Mouse (Mus musculus) lung, embryonic 14.5 days (tissue): ENCODE results near the gene Aknad1. TPM values are rescaled to one million over a fixed set of nuclear protein-coding genes. Genes with fewer than 3 reads are reported as not detected.
A peak's percentile ranks its signal among the peaks of the same experiment; 100 is the strongest.

Experiments used
- ATAC-seq: fragments of 200-750 bp; cut with Nextera tagmentation; 2 replicates; pipeline ENCODE4 v1.8.0; 2017; ENCODE audit warnings: mild to moderate bottlenecking, moderate TSS enrichment, moderate library complexity; ENCODE audit not compliant: insufficient read depth
- DNase-seq: peaks from one replicate; pipeline ENCODE4 v3.0.0-alpha.2; 2015
- H3K27ac ChIP-seq: fragments of 300-500 bp; sonication (generic); 2 replicates; pipeline ENCODE4 v1.5.1; 2014; ENCODE audit warnings: low read depth, mild to moderate bottlenecking, moderate library complexity
- H3K27me3 ChIP-seq: fragments of 300-500 bp; sonication (generic); 2 replicates; pipeline ENCODE4 v1.6.1; 2014; ENCODE audit warnings: low read length, control low read depth; ENCODE audit not compliant: insufficient read depth
- H3K36me3 ChIP-seq: fragments of 300-500 bp; sonication (generic); 2 replicates; pipeline ENCODE4 v1.6.1; 2014; ENCODE audit warnings: control low read depth; ENCODE audit not compliant: insufficient read depth
- H3K4me1 ChIP-seq: fragments of 300-500 bp; sonication (generic); 2 replicates; pipeline ENCODE4 v1.6.1; 2014; ENCODE audit warnings: antibody characterized with exemption, control low read depth; ENCODE audit not compliant: insufficient read depth
- H3K4me2 ChIP-seq: fragments of 300-500 bp; sonication (generic); 2 replicates; pipeline ENCODE4 v1.6.1; 2014; ENCODE audit warnings: mild to moderate bottlenecking
- H3K4me3 ChIP-seq: fragments of 300-500 bp; sonication (generic); 2 replicates; pipeline ENCODE4 v1.5.1; 2014; ENCODE audit warnings: low read depth, low read length
- H3K9ac ChIP-seq: fragments of 300-500 bp; sonication (generic); 2 replicates; pipeline ENCODE4 v1.6.1; 2014
- H3K9me3 ChIP-seq: fragments of 300-500 bp; sonication (generic); 2 replicates; pipeline ENCODE4 v1.6.1; 2016; ENCODE audit warnings: low read depth, low read length, control low read depth
- CTCF ChIP-seq: IDR thresholded peaks from 2 replicates; pipeline ENCODE4 v1.5.1; 2016; ENCODE audit warnings: antibody characterized with exemption, low read depth
- WGBS: fragments of 180-500 bp; shearing (Covaris S2); extraction: QIAGEN DNeasy Blood & Tissue Kit; methylation state at CpG from one replicate; pipeline ENCODE4 v1.1.7; 2014; 5-methylcytosine and 5-hydroxymethylcytosine counted together
- polyA plus RNA-seq: library from polyadenylated mRNA; unstranded; fragments of >200 nt; fragmentation: Nextera tagmentation; extraction: Ambion mirVana; gene quantifications from 2 replicates; pipeline ENCODE4 v1.2.1, GENCODE M21; 2014

Aknad1 gene
- polyA plus RNA-seq, 1 experiment from 2014 or later, result 0.11 TPM

- Histone ChIP-seq H3K4me2 (no peak overlapping the region), H3K4me3 (no peak overlapping the region), H3K9ac (no peak overlapping the region), H3K4me1 (peaks cover 21% of the 10 kb centered on the region; the same call in 1 of the 2 replicates), H3K9me3 (no peaks in the 10 kb centered on the region), H3K27me3 (no peaks in the 10 kb centered on the region), H3K36me3 (no peaks in the 10 kb centered on the region), H3K27ac (no peak overlapping the region)
- no peak for ATAC-seq
- no peak for DNase-seq
- WGBS, result 45% methylated on average over 6 of the region's 6 CpGs
- no peak for TF ChIP-seq CTCF
Observed at GRCm38 (mm10) chr3:108769547-108769946, 30.1 kb downstream of the Aknad1 start.

GRCm38 (mm10) chr3:108770725-108771368, 31.4 kb downstream of the Aknad1 start:
- peak; percentile 75 for TF ChIP-seq CTCF
- Histone ChIP-seq H3K4me2 (peak overlapping the region; percentile 27), H3K36me3 (no peaks in the 10 kb centered on the region), H3K27me3 (no peaks in the 10 kb centered on the region), H3K9ac (no peak overlapping the region), H3K9me3 (no peaks in the 10 kb centered on the region), H3K4me1 (peaks cover 13% of the 10 kb centered on the region; the same call in 1 of the 2 replicates), H3K27ac (peak overlapping the region; percentile 68), H3K4me3 (no peak overlapping the region)
- WGBS, result 16% methylated on average over 6 of the region's 6 CpGs
- ATAC-seq, result peak; percentile 95
- DNase-seq, result peak; percentile 95

DNA sequence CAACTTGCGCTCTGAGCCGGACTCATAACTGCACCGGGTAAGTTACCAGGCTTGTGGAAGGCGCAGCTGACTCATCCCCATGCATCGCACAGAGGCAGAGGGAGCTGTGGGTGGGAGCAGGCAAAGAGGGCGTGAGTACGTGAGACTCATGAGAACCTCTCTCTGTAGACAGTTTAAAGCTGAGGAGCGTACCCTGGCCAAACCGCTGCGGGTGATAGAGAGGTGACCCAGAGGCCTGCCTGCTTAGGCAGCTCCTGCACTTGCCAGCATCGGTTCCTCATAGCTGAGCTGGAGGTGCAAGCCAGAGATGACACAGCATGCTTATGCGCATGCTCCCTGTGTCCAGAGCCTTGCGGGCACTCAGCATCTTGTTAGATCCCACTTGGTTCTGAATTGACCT, 32.8 kb downstream of the Aknad1 start:
- DNase-seq, result no peak
- Histone ChIP-seq H3K9me3 (no peaks in the 10 kb centered on the region), H3K36me3 (no peaks in the 10 kb centered on the region), H3K27ac (no peak overlapping the region), H3K4me2 (no peak overlapping the region), H3K4me3 (no peak overlapping the region), H3K27me3 (no peaks in the 10 kb centered on the region), H3K9ac (no peak overlapping the region), H3K4me1 (peaks cover 13% of the 10 kb centered on the region; the same call in 1 of the 2 replicates)
- ATAC-seq, result no peak
- TF ChIP-seq CTCF, result no peak
- WGBS, result 78% methylated on average over 13 of the region's 13 CpGs

GRCm38 (mm10) chr3:108772811-108773210, 33.4 kb downstream of the Aknad1 start:
- no peak overlapping the region for H3K27ac ChIP-seq
- H3K9me3 ChIP-seq, result no peaks in the 10 kb centered on the region
- H3K9ac ChIP-seq, result no peak overlapping the region
- no peaks in the 10 kb centered on the region for H3K36me3 ChIP-seq
- peak; percentile 25; the same call in 1 of the 2 replicates for TF ChIP-seq CTCF
- H3K27me3 ChIP-seq, result no peaks in the 10 kb centered on the region
- 89% methylated on average over 3 of the region's 3 CpGs for WGBS
- no peak for ATAC-seq
- no peak for DNase-seq
- no peak overlapping the region for H3K4me3 ChIP-seq
- H3K4me1 ChIP-seq, result peaks cover 13% of the 10 kb centered on the region; the same call in 1 of the 2 replicates
- no peak overlapping the region for H3K4me2 ChIP-seq

DNA sequence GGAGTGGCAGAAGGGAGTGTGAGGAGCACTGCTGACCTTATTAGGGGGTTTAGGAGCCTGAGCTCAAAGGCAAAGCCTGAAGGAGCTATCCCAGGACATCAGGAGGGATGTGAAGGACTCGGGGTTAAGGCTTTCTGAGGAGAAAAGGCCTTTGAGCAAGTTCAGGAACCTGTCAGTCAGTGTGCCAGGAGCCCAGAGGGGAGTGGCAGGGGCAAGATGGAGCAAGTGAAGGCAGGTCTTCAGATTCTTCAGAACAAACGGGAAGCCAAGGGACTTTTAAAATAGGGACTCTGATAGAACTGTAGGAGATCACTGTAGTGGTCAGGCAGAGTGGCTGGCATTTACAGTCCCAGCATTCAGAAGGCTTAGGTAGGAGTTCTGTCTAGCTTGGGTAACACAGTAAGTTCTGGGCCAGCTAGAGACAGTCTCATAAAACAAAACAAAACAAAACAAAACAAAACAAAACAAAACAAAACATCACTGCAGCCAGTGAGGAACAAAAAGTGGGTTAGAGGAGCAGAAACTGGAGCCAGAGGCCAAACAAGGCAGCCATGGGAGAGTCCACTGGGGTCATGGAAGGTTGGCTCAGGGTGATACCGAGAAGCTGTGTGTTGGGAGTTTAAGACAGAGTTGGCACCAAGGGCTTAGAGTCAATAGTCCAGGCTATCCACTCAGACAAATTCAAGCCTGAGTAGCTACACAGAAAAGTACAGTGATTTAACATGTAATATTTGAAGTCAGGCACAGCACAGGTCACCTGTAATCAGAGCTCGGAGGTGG, 39.5 kb downstream of the Aknad1 start:
- no peaks in the 10 kb centered on the region for H3K27me3 ChIP-seq
- no peak overlapping the region for H3K9ac ChIP-seq
- no peak for TF ChIP-seq CTCF
- H3K27ac ChIP-seq, result no peak overlapping the region
- no peak for ATAC-seq
- 62% methylated on average over 4 of the region's 4 CpGs for WGBS
- H3K9me3 ChIP-seq, result no peaks in the 10 kb centered on the region
- no peaks in the 10 kb centered on the region for H3K36me3 ChIP-seq
- H3K4me2 ChIP-seq, result no peak overlapping the region
- no peak overlapping the region for H3K4me3 ChIP-seq
- no peak for DNase-seq
- no peaks in the 10 kb centered on the region for H3K4me1 ChIP-seq

DNA sequence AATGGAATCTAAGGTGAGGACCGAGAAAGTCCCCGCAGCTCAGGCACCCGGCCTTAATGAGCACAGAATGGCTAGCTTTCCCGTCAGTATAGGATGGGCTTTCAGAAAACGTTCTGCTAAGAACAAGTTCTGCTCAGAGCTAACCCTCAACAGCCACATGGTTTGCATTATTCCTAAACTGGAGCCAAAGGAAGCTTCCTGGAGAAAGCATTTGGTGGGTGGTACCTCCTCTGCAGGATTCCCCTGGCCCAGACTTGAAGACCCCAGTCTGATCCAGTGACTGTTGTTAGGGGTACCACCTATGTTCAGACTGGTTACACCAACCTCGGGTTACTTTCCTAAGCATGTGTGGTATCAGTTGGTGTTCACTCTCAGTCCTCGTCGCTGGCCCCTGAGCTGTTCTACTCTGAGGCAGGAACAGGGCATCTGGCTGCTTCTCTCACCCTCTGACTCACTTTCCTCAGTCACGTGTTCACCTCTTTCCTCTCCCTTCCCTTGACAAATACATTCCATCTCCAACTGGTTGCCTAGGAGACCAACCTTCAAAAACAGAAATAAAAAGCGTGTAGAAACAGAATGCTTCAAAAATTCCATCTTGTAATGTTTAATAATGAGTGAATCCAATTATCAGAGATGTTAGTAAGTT, 41.9 kb downstream of the Aknad1 start:
- DNase-seq (peak; percentile 37), ATAC-seq (peak; percentile 39)
- TF ChIP-seq CTCF, result no peak
- H3K27me3 ChIP-seq, result no peaks in the 10 kb centered on the region
- H3K9me3 ChIP-seq, result 0 out of 2 replicates have a peak, but pooled peaks cover 3% of the 10 kb centered on the region
- H3K4me3 ChIP-seq, result no peak overlapping the region
- no peak overlapping the region for H3K4me2 ChIP-seq
- 64% methylated on average over 10 of the region's 10 CpGs for WGBS
- no peaks in the 10 kb centered on the region for H3K4me1 ChIP-seq
- H3K36me3 ChIP-seq, result no peaks in the 10 kb centered on the region
- H3K27ac ChIP-seq, result no peak overlapping the region
- H3K9ac ChIP-seq, result no peak overlapping the region

DNA sequence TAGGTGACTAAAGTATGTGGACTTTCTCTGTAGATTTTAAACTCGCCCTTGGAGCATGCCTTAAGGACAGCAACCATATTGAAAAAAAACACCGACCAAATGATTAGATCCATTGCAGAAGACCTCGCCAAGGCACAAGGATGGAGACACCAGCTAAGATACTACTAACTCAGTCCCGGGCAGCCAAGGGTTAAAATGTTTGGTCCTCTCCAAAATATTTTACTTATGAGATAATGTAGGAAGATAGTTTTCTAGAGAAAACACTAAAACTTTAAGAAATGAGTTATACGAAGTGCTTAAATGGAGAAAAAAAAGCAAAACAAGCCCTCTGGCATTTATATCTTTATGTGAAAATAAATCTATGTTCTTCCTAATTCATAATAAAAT, 42.4 kb downstream of the Aknad1 start:
- 67% methylated on average over 5 of the region's 5 CpGs for WGBS
- 0 out of 2 replicates have a peak, but pooled peaks cover 3% of the 10 kb centered on the region for H3K9me3 ChIP-seq
- DNase-seq (no peak), ATAC-seq (no peak)
- no peaks in the 10 kb centered on the region for H3K27me3 ChIP-seq
- no peak overlapping the region for H3K9ac ChIP-seq
- H3K36me3 ChIP-seq, result no peaks in the 10 kb centered on the region
- no peak overlapping the region for H3K4me3 ChIP-seq
- no peak for TF ChIP-seq CTCF
- H3K4me1 ChIP-seq, result no peaks in the 10 kb centered on the region
- no peak overlapping the region for H3K4me2 ChIP-seq
- no peak overlapping the region for H3K27ac ChIP-seq
